Comparison of ENCODE assay signal across 19 mouse cellular contexts in genomic region chr9:23584561-23584960, GRCm38 (mm10).
"Had no signal": no experiment of that assay in that cellular context is flagged by ENCODE, and none has a peak within 500 bp of the region (broad histone marks: within the 10 kb centered on the region; RNA-seq: fewer than 3 reads in every experiment).

No protein-coding gene starts in this region.

- H3K4me1 ChIP-seq: limb, embryonic 12.5 days; midbrain, embryonic 12.5 days had no signal

- H3K9ac ChIP-seq: limb, embryonic 12.5 days; limb, embryonic 15.5 days; liver, embryonic 14.5 days; liver, postnatal 0 days; lung, embryonic 14.5 days; midbrain, embryonic 12.5 days had no signal

- H3K36me3 ChIP-seq: limb, embryonic 12.5 days; limb, embryonic 15.5 days; midbrain, embryonic 12.5 days had no signal

- H3K27ac ChIP-seq: kidney, postnatal 0 days; layer of hippocampus, adult 2 months; limb, embryonic 12.5 days; limb, embryonic 15.5 days; liver, embryonic 14.5 days; macrophage; midbrain, embryonic 12.5 days; stomach, postnatal 0 days had no signal

- DNase-seq: kidney, postnatal 25 days; layer of hippocampus, adult 9-11 months; liver, postnatal 0 days; lung, embryonic 14.5 days; thymus, adult 2 months; thymus, postnatal 14 days; thymus, postnatal 4 days had no signal

- H3K4me2 ChIP-seq: limb, embryonic 12.5 days; limb, embryonic 15.5 days; liver, embryonic 11.5 days; lung, embryonic 14.5 days; midbrain, embryonic 12.5 days had no signal

- H3K27me3 ChIP-seq: limb, embryonic 12.5 days; limb, embryonic 15.5 days; midbrain, embryonic 12.5 days had no signal

- ATAC-seq: liver, postnatal 0 days; lung, postnatal 0 days; midbrain, embryonic 16.5 days had no signal

- H3K9me3 ChIP-seq: limb, embryonic 12.5 days; limb, embryonic 15.5 days; midbrain, embryonic 12.5 days had no signal

- H3K4me3 ChIP-seq: layer of hippocampus, adult 2 months; left cerebral cortex, adult 2 months; limb, embryonic 12.5 days; limb, embryonic 15.5 days; midbrain, embryonic 12.5 days had no signal
